Mouse (Mus musculus): ENCODE results near the gene Lix1l.

DNA sequence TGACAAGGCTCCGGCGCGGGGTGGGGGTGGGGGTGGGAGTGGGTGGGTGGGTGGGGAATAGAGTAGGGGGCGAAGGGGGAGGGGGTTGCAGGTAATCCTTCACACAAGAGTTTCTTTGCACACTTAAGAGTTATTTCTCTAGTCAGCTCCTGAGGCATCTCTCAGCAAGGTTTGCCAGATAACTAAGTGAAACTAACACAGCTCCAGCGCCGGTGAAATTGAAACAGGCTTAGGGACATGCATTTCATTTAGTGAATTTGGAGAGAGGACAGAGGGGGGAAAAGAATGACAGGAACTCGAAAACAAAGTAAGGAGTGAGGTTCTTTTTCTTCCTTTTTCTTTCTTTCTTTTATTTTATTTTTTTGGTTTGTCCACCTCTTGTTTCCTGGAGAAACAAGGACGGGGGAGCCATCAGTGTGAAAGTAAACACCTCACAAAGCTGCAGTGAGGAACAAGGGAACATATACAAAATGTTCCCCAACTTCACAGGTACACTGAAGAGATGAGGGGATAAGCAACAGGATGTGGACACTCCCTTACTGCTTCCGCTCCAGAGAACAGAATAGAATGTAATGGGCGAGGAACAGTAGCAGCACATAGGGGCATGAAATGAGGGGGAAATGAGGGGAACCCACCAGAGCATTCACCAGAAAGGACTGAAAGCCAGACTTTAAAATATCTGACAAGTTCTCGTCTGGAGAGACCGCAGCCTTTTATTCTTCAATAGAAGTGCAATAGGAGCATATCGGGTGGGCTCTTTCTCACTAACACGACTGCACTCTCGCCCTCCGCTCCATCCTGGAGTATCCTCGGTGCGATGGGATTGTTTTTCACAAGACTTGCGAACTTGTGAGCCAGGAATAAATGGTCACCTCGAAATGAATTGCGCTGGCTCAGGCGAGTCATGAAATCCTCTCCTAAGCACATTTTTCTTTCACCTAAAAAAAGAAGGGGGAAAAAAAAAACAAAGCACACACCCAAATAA lies 44.0 kb upstream of the Lix1l start:
- TF ChIP-seq USF1 (IDR thresholded peaks at IDR 0.05; ENCODE audit: low read depth) (no peak), MAX (IDR thresholded peaks at IDR 0.05; ENCODE audit: low read depth) (no peak), POLR2A (IDR thresholded peaks at IDR 0.05; ENCODE audit: insufficient read length, low read depth) (no peak), MYOD1 (IDR thresholded peaks at IDR 0.05; ENCODE audit: control insufficient read depth in 1 of 3, insufficient read length in 2 of 3, low read depth in 2 of 3) (no peak), E2F4 (IDR thresholded peaks at IDR 0.05; ENCODE audit: insufficient read depth) (no peak), CEBPB (IDR thresholded peaks at IDR 0.05; ENCODE audit: insufficient read depth, poor library complexity, severe bottlenecking) (no peak), REST (IDR thresholded peaks at IDR 0.05; ENCODE audit: insufficient read depth, insufficient read length) (no peak), TCF12 (IDR thresholded peaks at IDR 0.05; ENCODE audit: insufficient read depth, poor library complexity, severe bottlenecking) (no peak), POLR2AphosphoS2 (IDR thresholded peaks at IDR 0.05; ENCODE audit: insufficient read length, low read depth) (no peak), MYOG (IDR thresholded peaks at IDR 0.05; ENCODE audit: control insufficient read depth in 1 of 3, insufficient read depth in 1 of 3, insufficient read length in 2 of 3, low read depth in 2 of 3) (no peak), TCF3 (IDR thresholded peaks at IDR 0.05; ENCODE audit: insufficient read length, low read depth) (no peak), SRF (IDR thresholded peaks at IDR 0.05; ENCODE audit: control insufficient read depth, insufficient read length, low read depth) (no peak)

Measured in myocyte (in vitro differentiated cells).